Mouse (Mus musculus): ENCODE data around the gene Tcte1. TPM values are rescaled to one million over a fixed set of nuclear protein-coding genes. Genes with fewer than 3 reads are reported as not detected.
A peak's percentile ranks its signal among the peaks of the same experiment; 100 is the strongest.

Tcte1 gene
- polyA plus RNA-seq, 1 experiment from 2014 or later: 1.5 TPM

DNA sequence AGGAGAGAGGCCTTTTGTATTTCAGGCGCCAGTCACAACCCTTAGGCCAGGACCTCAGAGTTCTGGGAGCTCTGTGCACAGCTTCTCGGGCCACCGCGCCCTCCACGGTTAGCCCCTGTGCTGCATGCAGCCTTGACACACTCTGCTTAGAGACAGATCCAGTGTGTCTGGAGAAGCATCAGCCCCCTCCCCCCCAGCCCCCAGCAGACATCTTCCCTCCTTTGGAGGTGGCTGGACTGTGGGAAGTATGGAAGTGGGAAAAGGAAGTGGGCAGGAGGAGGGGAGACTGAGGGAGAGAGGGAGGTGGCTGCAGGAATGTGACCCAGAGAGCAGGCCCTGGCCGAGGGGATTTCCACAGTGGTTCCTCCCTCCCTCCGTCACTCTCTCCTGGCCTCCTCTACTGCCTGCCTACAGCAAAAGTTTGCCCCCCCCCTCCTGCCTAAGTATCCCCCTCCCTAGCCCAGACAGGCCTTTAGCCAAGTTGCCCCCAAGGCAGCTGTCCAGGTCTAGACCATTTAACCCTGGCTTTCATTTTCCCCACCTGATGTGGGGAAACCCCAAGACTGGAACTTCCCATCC lies 34.1 kb downstream of the Tcte1 start:
- DNase-seq (ENCODE audit: low spot score) (no peak), ATAC-seq (replicated peaks; ENCODE audit: insufficient number of reproducible peaks, low FRiP score, low TSS enrichment, low read depth) (no peak)
- Histone ChIP-seq H3K27ac (replicated peaks; ENCODE audit: low read depth, low read length) (no peak overlapping the region), H3K27me3 (ENCODE audit: control insufficient read depth, insufficient read depth, low read length) (0 out of 2 replicates have a peak, but pooled peaks cover 2% of the 10 kb centered on the region), H3K4me3 (ENCODE audit: low read depth, low read length) (no peak overlapping the region), H3K9me3 (replicated peaks; ENCODE audit: control insufficient read depth, low read length) (no peaks in the 10 kb centered on the region), H3K36me3 (replicated peaks; ENCODE audit: control insufficient read depth, insufficient read depth, low read depth, low read length) (no peaks in the 10 kb centered on the region), H3K4me1 (ENCODE audit: control insufficient read depth, insufficient read depth, low read length) (peaks cover 5% of the 10 kb centered on the region; the same call in 1 of the 2 replicates), H3K9ac (replicated peaks; ENCODE audit: low read length) (0 out of 2 replicates have a peak overlapping the region, but pooled peaks have one; percentile 22), H3K4me2 (ENCODE audit: low read depth, low read length) (no peak overlapping the region)
- WGBS: 67% methylated on average over 6 of the region's 7 CpGs

DNA sequence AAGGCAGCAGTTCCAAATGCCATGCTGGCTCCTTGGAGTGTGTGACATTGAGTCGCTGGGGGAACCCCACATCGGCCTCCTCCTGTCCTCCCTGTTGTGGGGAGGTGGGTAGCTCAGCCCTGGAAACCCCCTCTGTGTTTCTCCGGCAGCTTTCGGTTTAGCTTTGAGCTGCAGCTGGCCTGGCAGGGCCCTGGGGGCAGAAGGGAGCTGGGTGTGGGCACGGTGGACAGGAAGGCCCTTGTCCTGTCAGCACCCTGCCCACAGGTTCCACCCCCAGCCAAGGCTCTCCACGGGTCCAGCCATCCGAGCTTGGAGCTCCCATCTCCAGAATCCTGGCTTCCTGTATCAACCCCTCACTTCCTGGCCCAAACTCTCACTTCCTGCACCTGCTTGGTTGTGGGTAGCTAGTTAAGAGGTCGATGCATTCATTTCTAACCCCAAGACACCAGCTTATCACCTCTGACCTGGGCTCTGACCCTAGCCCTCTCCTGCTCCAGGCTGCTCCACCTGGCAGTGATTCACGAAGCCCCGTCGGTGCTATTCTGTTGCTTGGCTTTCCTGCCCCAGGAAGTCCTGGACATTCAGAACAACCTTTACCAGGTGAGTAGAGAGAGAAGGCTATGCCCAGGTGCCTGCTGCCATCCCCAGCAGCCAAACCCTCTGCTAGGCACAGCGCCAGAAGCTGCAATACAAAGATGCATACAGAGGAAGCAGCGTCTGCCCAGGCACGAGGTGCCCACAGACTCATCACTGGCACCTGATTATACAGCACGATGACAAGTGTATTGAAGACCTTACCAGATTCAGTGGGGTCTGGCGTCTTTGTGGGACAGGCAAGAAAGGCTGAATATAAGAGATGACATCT lies 35.0 kb downstream of the Tcte1 start:
- DNase-seq (ENCODE audit: low spot score): no peak
- Histone ChIP-seq H3K9me3 (replicated peaks; ENCODE audit: control insufficient read depth, low read length) (no peaks in the 10 kb centered on the region), H3K36me3 (replicated peaks; ENCODE audit: control insufficient read depth, insufficient read depth, low read depth, low read length) (no peaks in the 10 kb centered on the region), H3K9ac (replicated peaks; ENCODE audit: low read length) (no peak overlapping the region; the same call in 1 of the 2 replicates), H3K4me1 (ENCODE audit: control insufficient read depth, insufficient read depth, low read length) (peaks cover 5% of the 10 kb centered on the region; the same call in 1 of the 2 replicates), H3K27me3 (ENCODE audit: control insufficient read depth, insufficient read depth, low read length) (0 out of 2 replicates have a peak, but pooled peaks cover 2% of the 10 kb centered on the region), H3K27ac (replicated peaks; ENCODE audit: low read depth, low read length) (no peak overlapping the region), H3K4me2 (ENCODE audit: low read depth, low read length) (no peak overlapping the region), H3K4me3 (ENCODE audit: low read depth, low read length) (no peak overlapping the region)
- no peak for ATAC-seq (replicated peaks; ENCODE audit: insufficient number of reproducible peaks, low FRiP score, low TSS enrichment, low read depth)
- 61% methylated on average over 16 of the region's 16 CpGs for WGBS

DNA sequence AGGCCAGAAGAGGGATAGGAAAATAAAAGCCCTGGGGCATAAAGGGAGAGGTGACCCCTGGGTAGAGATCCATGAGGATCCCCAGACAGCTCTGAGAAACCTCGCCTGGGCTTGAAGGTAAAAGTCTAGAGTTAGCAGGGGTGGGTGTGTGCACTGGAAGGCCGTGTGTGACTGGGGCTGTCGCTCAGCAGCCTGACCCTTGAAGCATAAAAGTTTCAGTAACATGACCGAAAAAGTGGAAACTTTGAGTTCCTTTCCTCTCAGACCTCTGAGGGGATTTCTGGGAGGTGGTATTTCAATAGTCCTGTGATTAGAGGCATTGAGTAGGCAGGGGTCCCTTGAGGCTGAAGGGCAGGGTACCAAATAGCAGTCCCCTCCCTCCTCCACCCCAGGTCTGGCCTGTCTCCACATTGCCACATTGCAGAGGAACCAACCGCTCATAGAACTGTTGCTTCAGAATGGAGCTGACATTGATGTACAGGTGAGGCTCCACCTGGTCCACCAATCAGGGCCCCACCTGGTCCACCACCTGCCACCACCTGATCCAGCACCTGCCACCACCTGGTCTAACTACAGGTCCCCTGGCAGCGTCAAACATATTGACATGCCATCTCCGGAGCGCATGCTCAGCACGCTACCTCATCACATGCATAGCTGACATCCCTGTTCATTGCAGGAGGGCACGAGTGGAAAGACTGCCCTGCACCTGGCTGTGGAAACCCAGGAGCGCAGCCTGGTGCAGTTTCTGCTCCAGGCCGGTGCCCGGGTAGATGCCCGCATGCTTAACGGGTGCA lies 36.7 kb downstream of the Tcte1 start:
- ATAC-seq (replicated peaks; ENCODE audit: insufficient number of reproducible peaks, low FRiP score, low TSS enrichment, low read depth) (no peak), DNase-seq (ENCODE audit: low spot score) (no peak)
- no peak overlapping the region for H3K4me3 ChIP-seq (ENCODE audit: low read depth, low read length)
- no peaks in the 10 kb centered on the region for H3K9me3 ChIP-seq (replicated peaks; ENCODE audit: control insufficient read depth, low read length)
- H3K9ac ChIP-seq (replicated peaks; ENCODE audit: low read length): no peak overlapping the region
- H3K27ac ChIP-seq (replicated peaks; ENCODE audit: low read depth, low read length): no peak overlapping the region
- peaks cover 7% of the 10 kb centered on the region for H3K4me1 ChIP-seq (ENCODE audit: control insufficient read depth, insufficient read depth, low read length)
- H3K27me3 ChIP-seq (ENCODE audit: control insufficient read depth, insufficient read depth, low read length): 0 out of 2 replicates have a peak, but pooled peaks cover 2% of the 10 kb centered on the region
- no peak overlapping the region for H3K4me2 ChIP-seq (ENCODE audit: low read depth, low read length)
- H3K36me3 ChIP-seq (replicated peaks; ENCODE audit: control insufficient read depth, insufficient read depth, low read depth, low read length): no peaks in the 10 kb centered on the region
- 87% methylated on average over 15 of the region's 15 CpGs for WGBS

DNA sequence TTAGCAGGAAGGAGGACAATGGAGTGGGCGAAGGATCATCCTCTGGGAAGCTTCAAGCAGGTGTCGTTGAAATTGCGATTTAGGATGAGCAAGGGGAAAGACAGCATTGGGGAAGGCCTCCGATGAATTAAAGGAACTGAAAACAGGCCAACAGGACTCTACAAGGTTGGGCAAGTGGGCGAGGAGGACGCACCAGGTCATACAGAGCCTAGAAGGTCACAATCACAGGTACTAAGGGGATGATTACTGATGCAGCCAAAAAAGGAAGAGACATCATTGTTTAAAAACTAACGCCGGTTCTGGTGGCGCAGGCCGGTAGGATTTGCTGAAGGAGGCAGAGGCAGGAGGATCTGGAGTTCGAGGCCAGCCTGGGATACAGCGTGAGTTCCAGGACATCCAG lies 40.0 kb downstream of the Tcte1 start:
- peaks cover 7% of the 10 kb centered on the region; the same call in 1 of the 2 replicates for H3K4me1 ChIP-seq (ENCODE audit: control insufficient read depth, insufficient read depth, low read length)
- ATAC-seq (replicated peaks; ENCODE audit: insufficient number of reproducible peaks, low FRiP score, low TSS enrichment, low read depth): no peak
- H3K9me3 ChIP-seq (replicated peaks; ENCODE audit: control insufficient read depth, low read length): no peaks in the 10 kb centered on the region
- WGBS: 78% methylated on average over 12 of the region's 12 CpGs
- H3K4me3 ChIP-seq (ENCODE audit: low read depth, low read length): no peak overlapping the region; the same call in 1 of the 2 replicates
- peaks cover 5% of the 10 kb centered on the region for H3K36me3 ChIP-seq (replicated peaks; ENCODE audit: control insufficient read depth, insufficient read depth, low read depth, low read length)
- H3K4me2 ChIP-seq (ENCODE audit: low read depth, low read length): peak overlapping the region; percentile 93; the same call in 1 of the 2 replicates
- no peaks in the 10 kb centered on the region for H3K27me3 ChIP-seq (ENCODE audit: control insufficient read depth, insufficient read depth, low read length)
- no peak overlapping the region for H3K9ac ChIP-seq (replicated peaks; ENCODE audit: low read length)
- peak overlapping the region; percentile 78; the same call in 1 of the 2 replicates for H3K27ac ChIP-seq (replicated peaks; ENCODE audit: low read depth, low read length)
- no peak for DNase-seq (ENCODE audit: low spot score)

DNA sequence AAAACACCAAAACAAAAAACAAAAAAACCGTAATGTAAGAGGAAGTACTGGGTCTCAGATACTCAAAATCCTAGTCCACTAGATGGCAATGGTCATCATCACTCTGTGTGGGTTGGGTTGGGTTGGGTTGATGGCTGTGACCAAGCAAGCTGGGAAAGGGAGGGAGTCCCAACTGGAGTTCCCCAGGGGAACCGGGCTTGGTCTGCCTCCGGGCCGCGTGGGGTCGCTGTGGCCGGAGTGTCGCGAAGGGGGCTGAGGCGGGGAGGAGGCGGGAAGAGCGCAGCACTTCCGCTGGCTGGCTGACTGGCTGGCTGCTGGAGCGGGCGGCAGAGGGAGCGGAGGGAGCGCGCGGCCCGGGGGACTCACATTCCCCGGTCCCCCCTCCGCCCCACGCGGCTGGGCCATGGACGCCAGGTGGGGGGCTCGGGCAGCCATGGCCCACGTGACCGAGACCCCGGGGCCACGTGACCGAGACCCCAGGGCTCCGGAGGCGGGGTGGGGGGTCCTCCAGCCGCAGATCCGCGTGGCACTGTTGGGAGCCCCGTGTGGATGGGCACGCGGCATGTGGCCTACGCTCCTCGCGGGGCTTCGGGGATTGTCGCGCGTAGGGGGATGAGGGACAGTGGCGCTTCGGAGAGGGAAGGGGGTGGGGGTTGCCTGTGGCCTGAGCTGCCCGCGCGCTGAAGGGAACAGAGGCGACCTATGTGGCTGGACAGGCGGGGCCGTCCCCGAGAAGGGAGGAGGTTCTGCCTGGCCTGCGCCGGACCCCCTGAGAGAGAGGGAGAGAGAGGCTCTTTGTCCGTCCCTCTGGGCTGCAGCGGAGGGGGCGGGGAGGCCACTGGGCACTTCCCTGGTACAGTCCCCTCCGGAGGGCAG lies 40.7 kb downstream of the Tcte1 start, which contains the start of gene Slc35b2:
Gene Slc35b2 (plus strand): TSS at position 220 of the 876 bp plus-strand sequence.
- peak within 1 kb of the TSS; percentile 93 for H3K4me2 ChIP-seq (ENCODE audit: low read depth, low read length)
- WGBS: 1% methylated on average over 48 of the region's 61 CpGs
- H3K4me1 ChIP-seq (ENCODE audit: control insufficient read depth, insufficient read depth, low read length): peaks cover 7% of the 10 kb centered on the region
- H3K36me3 ChIP-seq (replicated peaks; ENCODE audit: control insufficient read depth, insufficient read depth, low read depth, low read length): peaks cover 6% of the 10 kb centered on the region
- no peaks in the 10 kb centered on the region for H3K9me3 ChIP-seq (replicated peaks; ENCODE audit: control insufficient read depth, low read length)
- H3K9ac ChIP-seq (replicated peaks; ENCODE audit: low read length): peak within 1 kb of the TSS; percentile 91
- H3K27me3 ChIP-seq (ENCODE audit: control insufficient read depth, insufficient read depth, low read length): no peaks in the 10 kb centered on the region
- H3K27ac ChIP-seq (replicated peaks; ENCODE audit: low read depth, low read length): peak within 1 kb of the TSS; percentile 78
- peak within 1 kb of the TSS; percentile 78 for H3K4me3 ChIP-seq (ENCODE audit: low read depth, low read length)
- peak; percentile 69 for ATAC-seq (replicated peaks; ENCODE audit: insufficient number of reproducible peaks, low FRiP score, low TSS enrichment, low read depth)
- peak; percentile 92 for DNase-seq (ENCODE audit: low spot score)

DNA sequence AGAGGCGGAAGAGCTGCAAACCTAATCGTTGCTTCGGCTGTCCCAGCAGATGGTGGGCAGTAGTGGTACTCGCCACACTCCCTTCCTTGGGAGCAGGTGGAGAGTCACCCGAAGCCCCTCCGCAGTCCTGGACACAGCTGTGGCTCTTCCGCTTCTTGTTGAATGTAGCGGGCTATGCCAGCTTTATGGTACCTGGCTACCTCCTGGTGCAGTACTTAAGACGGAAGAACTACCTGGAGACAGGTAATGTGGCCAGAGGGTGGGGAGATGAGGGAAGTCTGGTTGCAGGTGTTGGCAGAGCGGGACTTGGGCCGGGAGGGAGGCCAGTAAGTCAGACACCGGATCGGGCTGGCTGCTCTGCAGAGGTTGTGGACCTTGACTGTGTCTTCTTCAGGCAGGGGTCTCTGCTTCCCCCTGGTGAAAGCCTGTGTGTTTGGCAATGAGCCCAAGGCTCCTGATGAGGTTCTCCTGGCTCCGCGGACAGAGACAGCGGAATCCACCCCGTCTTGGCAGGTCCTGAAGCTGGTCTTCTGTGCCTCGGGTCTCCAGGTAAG lies 41.4 kb downstream of the Tcte1 start:
- no peak; the same call in 1 of the 2 replicates for ATAC-seq (replicated peaks; ENCODE audit: insufficient number of reproducible peaks, low FRiP score, low TSS enrichment, low read depth)

DNA sequence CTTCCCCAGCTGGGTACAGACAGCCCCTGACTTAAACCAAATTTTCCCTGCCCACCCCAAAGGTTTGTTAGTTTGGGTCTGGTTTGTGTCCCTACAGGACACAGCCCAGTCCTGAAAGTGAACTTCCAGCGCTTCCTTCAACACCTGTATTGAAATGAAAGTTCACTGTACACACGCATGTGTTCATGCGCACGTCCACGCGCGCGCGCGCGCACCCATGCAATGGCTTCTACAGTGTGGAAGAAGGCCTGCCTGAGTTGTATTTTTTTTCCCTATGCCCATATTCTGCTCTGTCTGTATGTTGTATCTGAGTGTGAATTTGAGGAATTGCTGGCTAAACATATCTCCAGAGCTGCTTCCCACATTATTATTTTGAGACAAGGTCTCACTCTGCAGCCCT lies 41.9 kb downstream of the Tcte1 start:
- Histone ChIP-seq H3K36me3 (replicated peaks; ENCODE audit: control insufficient read depth, insufficient read depth, low read depth, low read length) (peaks cover 18% of the 10 kb centered on the region), H3K27ac (replicated peaks; ENCODE audit: low read depth, low read length) (no peak overlapping the region)
- ATAC-seq (replicated peaks; ENCODE audit: insufficient number of reproducible peaks, low FRiP score, low TSS enrichment, low read depth): no peak

More for the DNA sequence above, 41.4 kb downstream of the Tcte1 start:
- H3K27ac ChIP-seq (replicated peaks; ENCODE audit: low read depth, low read length): peak overlapping the region; percentile 78
- H3K4me3 ChIP-seq (ENCODE audit: low read depth, low read length): peak overlapping the region; percentile 78
- no peaks in the 10 kb centered on the region for H3K27me3 ChIP-seq (ENCODE audit: control insufficient read depth, insufficient read depth, low read length)
- H3K4me2 ChIP-seq (ENCODE audit: low read depth, low read length): peak overlapping the region; percentile 93
- peaks cover 13% of the 10 kb centered on the region for H3K36me3 ChIP-seq (replicated peaks; ENCODE audit: control insufficient read depth, insufficient read depth, low read depth, low read length)
- H3K4me1 ChIP-seq (ENCODE audit: control insufficient read depth, insufficient read depth, low read length): peaks cover 7% of the 10 kb centered on the region
- H3K9ac ChIP-seq (replicated peaks; ENCODE audit: low read length): peak overlapping the region; percentile 91
- DNase-seq (ENCODE audit: low spot score): no peak
- H3K9me3 ChIP-seq (replicated peaks; ENCODE audit: control insufficient read depth, low read length): no peaks in the 10 kb centered on the region
- WGBS: 10% methylated on average over 17 of the region's 18 CpGs

More for the DNA sequence above, 41.9 kb downstream of the Tcte1 start:
- H3K4me3 ChIP-seq (ENCODE audit: low read depth, low read length): peak overlapping the region; percentile 78
- peak overlapping the region; percentile 93 for H3K4me2 ChIP-seq (ENCODE audit: low read depth, low read length)
- H3K9ac ChIP-seq (replicated peaks; ENCODE audit: low read length): peak overlapping the region; percentile 91
- 94% methylated on average over 11 of the region's 11 CpGs for WGBS
- peaks cover 7% of the 10 kb centered on the region for H3K4me1 ChIP-seq (ENCODE audit: control insufficient read depth, insufficient read depth, low read length)
- no peaks in the 10 kb centered on the region for H3K27me3 ChIP-seq (ENCODE audit: control insufficient read depth, insufficient read depth, low read length)
- H3K9me3 ChIP-seq (replicated peaks; ENCODE audit: control insufficient read depth, low read length): no peaks in the 10 kb centered on the region
- DNase-seq (ENCODE audit: low spot score): no peak
